Mouse (Mus musculus) liver, postnatal 0 days (tissue): Measurements from ENCODE around the gene Guca2b.

Experiments used
- CTCF ChIP-seq: sonication (generic); IDR thresholded peaks from 2 replicates; pipeline ENCODE4 v1.5.1; 2016; ENCODE audit warnings: antibody characterized with exemption, low read depth
- EP300 ChIP-seq: IDR thresholded peaks from 2 replicates; pipeline ENCODE4 v1.6.1; 2016; ENCODE audit warnings: antibody characterized with exemption, low read depth, mild to moderate bottlenecking

GRCm38 (mm10) chr4:119614078-119614477 is 44.7 kb downstream of the Guca2b start:
- TF ChIP-seq CTCF (no peak), EP300 (no peak)
